Mouse (Mus musculus): ENCODE measurements at regions not wholly inside any gene's neighbourhood (a gene's known extent, or its start where the extent isn't known, plus 50 kb on each side); places are given as distances from the start of the nearest gene placed in this dataset.
"Not testable (repeated sequence)": the region's sequence is repeated elsewhere in the genome, so short reads cannot be mapped to it uniquely, and the experiment has no call there.

- DNase-seq (ENCODE audit: low spot score) = no peak
Observed at GRCm38 (mm10) chr8:35123196-35123621, 642.4 kb upstream of the Gm19410 start.

- no peak for DNase-seq (ENCODE audit: low spot score)
Observed at GRCm38 (mm10) chr8:35125179-35125578, 640.4 kb upstream of the Gm19410 start.

- DNase-seq (ENCODE audit: low spot score) = no peak
Observed at GRCm38 (mm10) chr8:35132281-35132680, 633.3 kb upstream of the Gm19410 start.

- no peak for DNase-seq (ENCODE audit: low spot score)
Observed at GRCm38 (mm10) chr8:35135630-35136029, 630.0 kb upstream of the Gm19410 start.

GRCm38 (mm10) chr8:35136643-35137042 is 628.9 kb upstream of the Gm19410 start:
- no peak for DNase-seq (ENCODE audit: low spot score)

- no peak for DNase-seq (ENCODE audit: low spot score)
Observed at GRCm38 (mm10) chr8:35140775-35141174, 624.8 kb upstream of the Gm19410 start.

- no peak for DNase-seq (ENCODE audit: low spot score)
Observed at GRCm38 (mm10) chr8:35143018-35143656, 622.5 kb upstream of the Gm19410 start.

- no peak for DNase-seq (ENCODE audit: low spot score)
Observed at GRCm38 (mm10) chr8:35143684-35144083, 621.9 kb upstream of the Gm19410 start.

GRCm38 (mm10) chr8:35144401-35144800 is 621.2 kb upstream of the Gm19410 start:
- no peak for DNase-seq (ENCODE audit: low spot score)

GRCm38 (mm10) chr8:35147481-35147880 is 618.1 kb upstream of the Gm19410 start:
- DNase-seq (ENCODE audit: low spot score) = no peak

GRCm38 (mm10) chr8:35147967-35148366 is 617.6 kb upstream of the Gm19410 start:
- no peak for DNase-seq (ENCODE audit: low spot score)

- DNase-seq (ENCODE audit: low spot score) = no peak
Observed at GRCm38 (mm10) chr8:35152585-35152984, 613.0 kb upstream of the Gm19410 start.

GRCm38 (mm10) chr8:35156272-35156671 is 609.3 kb upstream of the Gm19410 start:
- no peak for DNase-seq (ENCODE audit: low spot score)

GRCm38 (mm10) chr8:35157711-35158110 is 607.9 kb upstream of the Gm19410 start:
- DNase-seq (ENCODE audit: low spot score) = no peak

GRCm38 (mm10) chr8:35159329-35159728 is 606.3 kb upstream of the Gm19410 start:
- DNase-seq (ENCODE audit: low spot score) = no peak

- no peak for DNase-seq (ENCODE audit: low spot score)
Observed at GRCm38 (mm10) chr8:35160230-35160629, 605.4 kb upstream of the Gm19410 start.

- not testable (repeated sequence) for DNase-seq (ENCODE audit: low spot score)
Observed at GRCm38 (mm10) chr8:35162166-35162565, 603.4 kb upstream of the Gm19410 start.

- DNase-seq (ENCODE audit: low spot score) = no peak
Observed at GRCm38 (mm10) chr8:35166611-35167010, 599.0 kb upstream of the Gm19410 start.

GRCm38 (mm10) chr8:35171536-35172310 is 593.9 kb upstream of the Gm19410 start:
- no peak for DNase-seq (ENCODE audit: low spot score)

- DNase-seq (ENCODE audit: low spot score) = no peak
Observed at GRCm38 (mm10) chr8:35177314-35177713, 588.3 kb upstream of the Gm19410 start.

GRCm38 (mm10) chr8:35180075-35180474 is 585.5 kb upstream of the Gm19410 start:
- DNase-seq (ENCODE audit: low spot score) = no peak

GRCm38 (mm10) chr8:35182141-35182540 is 583.4 kb upstream of the Gm19410 start:
- DNase-seq (ENCODE audit: low spot score) = no peak

GRCm38 (mm10) chr8:35183423-35183822 is 582.2 kb upstream of the Gm19410 start:
- no peak for DNase-seq (ENCODE audit: low spot score)
